Comparison of ENCODE assay signal across 21 mouse cellular contexts in genomic region chr4:40923087-40923651, GRCm38 (mm10). TPM values are rescaled to one million over a fixed set of nuclear protein-coding genes. Genes with fewer than 3 reads are reported as not detected.
DNase-seq lines count a peak whose midpoint lies in the region.
"Had no signal": no experiment of that assay in that cellular context is flagged by ENCODE, and none has a peak within 500 bp of the region (broad histone marks: within the 10 kb centered on the region; RNA-seq: fewer than 3 reads in every experiment).

No protein-coding gene starts in this region.

- no peaks in the 10 kb centered on the region for H3K36me3 ChIP-seq in heart, embryonic 10.5 days
- H3K36me3 ChIP-seq: embryonic facial prominence, embryonic 10.5 days; limb, embryonic 15.5 days had no signal

- peaks cover 32% of the 10 kb centered on the region for H3K4me1 ChIP-seq in heart, embryonic 10.5 days
- H3K4me1 ChIP-seq: embryonic facial prominence, embryonic 10.5 days had no signal

- no peak for DNase-seq in heart, embryonic 10.5 days (ENCODE audit: low spot score)
- no peak for DNase-seq in heart, postnatal 4 days
- DNase-seq in adrenal gland, postnatal 10 days: peak; percentile 24
- DNase-seq in kidney, adult 9 months: peak; percentile 59
- peak; percentile 33 to 40 for DNase-seq in kidney, postnatal 36 days
- no peak for DNase-seq in liver
- no peak for DNase-seq in gastrocnemius, postnatal 25 days
- DNase-seq: cerebellum, adult 18-20 months; gastrocnemius, postnatal 10 days; layer of hippocampus, postnatal 36 days; liver, postnatal 0 days; right cerebral cortex, postnatal 25 days; thymus, postnatal 14 days had no signal

- H3K9me3 ChIP-seq in heart, embryonic 10.5 days: no peaks in the 10 kb centered on the region
- H3K9me3 ChIP-seq: embryonic facial prominence, embryonic 10.5 days; limb, embryonic 15.5 days had no signal

- no peaks in the 10 kb centered on the region for H3K27me3 ChIP-seq in heart, embryonic 10.5 days (ENCODE audit: insufficient read depth, poor library complexity, severe bottlenecking)
- H3K27me3 ChIP-seq: limb, embryonic 15.5 days had no signal

- 64% methylated on average over 6 of the region's 6 CpGs for WGBS in heart, embryonic 10.5 days

- H3K4me3 ChIP-seq in heart, embryonic 10.5 days: no peak overlapping the region
- H3K4me3 ChIP-seq: embryonic facial prominence, embryonic 10.5 days; limb, embryonic 15.5 days had no signal

- H3K27ac ChIP-seq in heart, embryonic 10.5 days: 0 out of 2 replicates have a peak overlapping the region, but pooled peaks have one; percentile 3
- H3K27ac ChIP-seq: embryonic facial prominence, embryonic 10.5 days; hindbrain, postnatal 0 days; limb, embryonic 15.5 days had no signal

RNA-seq across cellular contexts. Expression of gene Spink4, which starts 3.3 kb away (rescaled TPM):
- 6.2 and 10.2 TPM in 2 replicates for polyA plus RNA-seq in heart, embryonic 10.5 days (2016; fragmentation: Nextera tagmentation; extraction: Ambion mirVana)
- total RNA-seq in heart, postnatal 4 days (2021): 1 to 10 TPM; 2.7 to 2.8 TPM
- total RNA-seq in adrenal gland, postnatal 10 days (2021): 1 to 10 TPM; 4.6 to 4.8 TPM
- not detected for total RNA-seq in gastrocnemius, postnatal 25 days (2021)
- total RNA-seq: CH12.LX; gastrocnemius, postnatal 10 days; hindbrain, postnatal 0 days; layer of hippocampus, postnatal 36 days; left cerebral cortex, postnatal 25 days; megakaryocyte-erythroid progenitor cell, adult 5-6 weeks had no signal
- polyA plus RNA-seq: activated CD4-positive, CD25-positive, alpha-beta regulatory T cell, adult 4 months; embryonic facial prominence, embryonic 10.5 days; hindbrain, postnatal 0 days; limb, embryonic 15.5 days; neural tube, embryonic 11.5 days had no signal

RNA-seq across cellular contexts. Expression of gene Bag1, which starts 24.9 kb away (rescaled TPM):
- polyA plus RNA-seq in heart, embryonic 10.5 days (2016; fragmentation: Nextera tagmentation; extraction: Ambion mirVana): 181 and 209 TPM in 2 replicates
- 100 to 1,000 TPM; 196 to 204 TPM for total RNA-seq in heart, postnatal 4 days (2021)
- 100 to 1,000 TPM; 257 to 267 TPM for total RNA-seq in adrenal gland, postnatal 10 days (2021)
- 100 to 1,000 TPM; 177 to 180 TPM for total RNA-seq in gastrocnemius, postnatal 25 days (2021)

RNA-seq across cellular contexts. Expression of gene Chmp5, which starts 25.0 kb away (rescaled TPM):
- 72.3 and 76.7 TPM in 2 replicates for polyA plus RNA-seq in heart, embryonic 10.5 days (2016; fragmentation: Nextera tagmentation; extraction: Ambion mirVana)
- 10 to 100 TPM; 37.9 to 38.5 TPM for total RNA-seq in heart, postnatal 4 days (2021)
- total RNA-seq in adrenal gland, postnatal 10 days (2021): 10 to 100 TPM; 62.5 to 69.9 TPM
- total RNA-seq in gastrocnemius, postnatal 25 days (2021): 10 to 100 TPM; 20.4 to 24.0 TPM

RNA-seq across cellular contexts. Expression of gene Nfx1, which starts 47.5 kb away (rescaled TPM):
- 76.5 and 87.4 TPM in 2 replicates for polyA plus RNA-seq in heart, embryonic 10.5 days (2016; fragmentation: Nextera tagmentation; extraction: Ambion mirVana)
- total RNA-seq in heart, postnatal 4 days (2021): 10 to 100 TPM; 35.8 to 38.5 TPM
- total RNA-seq in adrenal gland, postnatal 10 days (2021): 10 to 100 TPM; 54.9 to 66.9 TPM
- 10 to 100 TPM; 15.7 to 17.0 TPM for total RNA-seq in gastrocnemius, postnatal 25 days (2021)

Comparison
In these comparisons a context has a peak if more than half of its experiments do, and no peak if none do; other contexts are left out.
1. DNase-seq: peak in adrenal gland, postnatal 10 days (single experiment), kidney, adult 9 months (single experiment) and kidney, postnatal 36 days (2 of 2); none in heart, embryonic 10.5 days (single experiment), heart, postnatal 4 days (single experiment), liver (single experiment) and gastrocnemius, postnatal 25 days (single experiment).